Mouse (Mus musculus): ENCODE data around the gene Fez1. TPM values are rescaled to one million over a fixed set of nuclear protein-coding genes. Genes with fewer than 3 reads are reported as not detected.

The Fez1 gene
- polyA plus RNA-seq, 1 experiment from 2014 or later, result 21.9 TPM

DNA sequence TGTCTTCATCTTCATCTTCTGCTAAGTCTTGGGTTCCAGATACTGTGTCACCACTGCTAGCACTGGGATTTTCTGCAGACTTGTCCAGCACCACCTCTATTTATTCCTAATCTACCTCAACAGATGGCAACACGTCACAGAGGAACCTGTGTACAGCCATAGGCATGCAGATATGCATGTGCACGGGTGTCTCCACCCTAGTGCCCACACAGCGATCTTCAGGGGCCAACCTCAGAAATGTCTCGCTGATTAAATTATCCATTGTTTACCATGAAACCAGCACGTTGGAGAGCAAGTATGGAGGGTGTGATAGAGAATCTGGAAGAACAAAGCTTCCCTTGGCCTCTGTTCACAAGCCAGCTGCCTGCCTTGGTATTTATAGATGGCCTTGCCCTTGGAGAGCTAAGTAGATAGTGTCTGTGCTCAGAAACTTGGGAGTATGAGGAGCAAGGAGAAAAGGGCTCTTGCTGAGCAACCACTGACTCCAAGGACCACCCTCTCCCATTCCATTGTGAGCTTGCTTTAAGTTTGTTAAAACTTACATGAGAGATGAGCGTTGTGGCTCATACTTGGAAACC lies 71.8 kb downstream of the Fez1 start:
- Histone ChIP-seq H3K4me3 (ENCODE audit: low read depth, low read length) (no peak overlapping the region), H3K27me3 (replicated peaks; ENCODE audit: control insufficient read depth, insufficient read depth, low read length) (no peaks in the 10 kb centered on the region), H3K36me3 (ENCODE audit: control insufficient read depth, insufficient read depth, low read length) (0 out of 2 replicates have a peak, but pooled peaks cover 16% of the 10 kb centered on the region), H3K4me2 (ENCODE audit: low read length) (no peak overlapping the region), H3K9ac (ENCODE audit: low read length) (no peak overlapping the region), H3K9me3 (ENCODE audit: control insufficient read depth, low read length) (no peaks in the 10 kb centered on the region), H3K27ac (ENCODE audit: low read depth) (no peak overlapping the region), H3K4me1 (replicated peaks; ENCODE audit: control insufficient read depth, insufficient read depth, low read length) (no peaks in the 10 kb centered on the region)
- WGBS, result 84% methylated on average over 6 of the region's 6 CpGs
- ATAC-seq (replicated peaks; ENCODE audit: low FRiP score, low TSS enrichment, low read depth) (no peak), DNase-seq (ENCODE audit: low spot score) (no peak)

DNA sequence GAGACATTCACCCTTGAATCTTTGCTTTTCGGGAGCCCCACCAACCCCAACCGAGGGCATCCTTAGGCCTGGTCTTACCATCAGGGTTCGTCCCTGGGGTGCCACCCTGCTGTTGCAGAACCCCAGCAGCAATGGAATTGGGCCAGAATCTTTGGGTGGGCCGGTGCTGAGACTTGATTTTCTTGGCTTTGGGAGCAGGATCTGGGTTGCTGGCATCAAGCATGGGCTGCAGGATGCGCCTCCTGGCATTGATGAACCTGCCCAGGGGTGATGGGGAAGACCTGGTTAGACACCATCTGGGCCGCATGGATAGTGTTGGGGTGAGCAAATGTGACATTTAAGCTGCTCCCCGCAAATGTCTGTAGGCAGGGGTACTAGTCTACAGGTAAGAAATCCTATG lies 72.6 kb downstream of the Fez1 start:
- H3K27ac ChIP-seq (ENCODE audit: low read depth), result no peak overlapping the region
- ATAC-seq (replicated peaks; ENCODE audit: low FRiP score, low TSS enrichment, low read depth), result no peak
- no peak for DNase-seq (ENCODE audit: low spot score)
- H3K4me1 ChIP-seq (replicated peaks; ENCODE audit: control insufficient read depth, insufficient read depth, low read length), result no peaks in the 10 kb centered on the region
- H3K9ac ChIP-seq (ENCODE audit: low read length), result no peak overlapping the region
- H3K4me3 ChIP-seq (ENCODE audit: low read depth, low read length), result no peak overlapping the region
- no peaks in the 10 kb centered on the region for H3K9me3 ChIP-seq (ENCODE audit: control insufficient read depth, low read length)
- WGBS, result 93% methylated on average over 7 of the region's 7 CpGs
- H3K4me2 ChIP-seq (ENCODE audit: low read length), result no peak overlapping the region
- H3K36me3 ChIP-seq (ENCODE audit: control insufficient read depth, insufficient read depth, low read length), result 0 out of 2 replicates have a peak, but pooled peaks cover 16% of the 10 kb centered on the region
- no peaks in the 10 kb centered on the region for H3K27me3 ChIP-seq (replicated peaks; ENCODE audit: control insufficient read depth, insufficient read depth, low read length)

DNA sequence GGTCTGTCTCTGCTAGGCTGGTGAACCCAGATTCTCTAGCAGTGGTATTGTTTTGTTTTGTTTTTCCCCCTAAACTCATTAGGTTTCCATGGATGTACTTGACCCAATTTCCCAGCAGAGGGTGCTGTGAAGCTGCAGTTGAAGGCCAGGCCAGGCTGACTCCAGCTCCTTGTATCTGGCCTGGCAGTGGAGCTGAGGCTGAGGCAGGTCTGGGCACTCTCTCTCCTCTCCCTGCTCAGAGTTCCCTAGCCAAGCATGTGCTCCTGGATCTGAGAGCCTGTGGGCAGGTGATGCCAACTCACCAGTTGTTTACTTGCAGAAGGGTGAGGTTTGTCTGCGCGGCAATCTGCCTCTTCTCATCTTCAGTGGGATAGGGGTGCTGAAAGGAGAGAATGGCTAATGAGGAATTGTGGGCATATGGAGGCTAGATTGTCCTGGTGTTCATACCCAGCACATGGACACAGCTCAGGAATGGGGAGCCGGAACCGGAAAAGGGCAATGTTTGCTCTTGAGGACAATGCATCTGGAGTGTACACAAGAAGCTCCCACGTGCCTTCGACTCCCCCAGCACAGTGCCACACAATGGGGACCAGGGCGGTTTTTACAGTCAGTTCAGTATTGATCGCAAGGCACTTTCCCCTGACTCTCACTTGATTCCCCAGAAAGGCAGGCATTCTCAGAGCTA lies 73.5 kb downstream of the Fez1 start:
- DNase-seq (ENCODE audit: low spot score) (peak; percentile 72), ATAC-seq (replicated peaks; ENCODE audit: low FRiP score, low TSS enrichment, low read depth) (peak; percentile 66; the same call in 1 of the 2 replicates)
- Histone ChIP-seq H3K9me3 (ENCODE audit: control insufficient read depth, low read length) (no peaks in the 10 kb centered on the region), H3K4me2 (ENCODE audit: low read length) (no peak overlapping the region), H3K36me3 (ENCODE audit: control insufficient read depth, insufficient read depth, low read length) (0 out of 2 replicates have a peak, but pooled peaks cover 16% of the 10 kb centered on the region), H3K4me1 (replicated peaks; ENCODE audit: control insufficient read depth, insufficient read depth, low read length) (no peaks in the 10 kb centered on the region), H3K4me3 (ENCODE audit: low read depth, low read length) (no peak overlapping the region), H3K9ac (ENCODE audit: low read length) (no peak overlapping the region), H3K27ac (ENCODE audit: low read depth) (no peak overlapping the region), H3K27me3 (replicated peaks; ENCODE audit: control insufficient read depth, insufficient read depth, low read length) (no peaks in the 10 kb centered on the region)
- WGBS, result 79% methylated on average over 8 of the region's 8 CpGs

DNA sequence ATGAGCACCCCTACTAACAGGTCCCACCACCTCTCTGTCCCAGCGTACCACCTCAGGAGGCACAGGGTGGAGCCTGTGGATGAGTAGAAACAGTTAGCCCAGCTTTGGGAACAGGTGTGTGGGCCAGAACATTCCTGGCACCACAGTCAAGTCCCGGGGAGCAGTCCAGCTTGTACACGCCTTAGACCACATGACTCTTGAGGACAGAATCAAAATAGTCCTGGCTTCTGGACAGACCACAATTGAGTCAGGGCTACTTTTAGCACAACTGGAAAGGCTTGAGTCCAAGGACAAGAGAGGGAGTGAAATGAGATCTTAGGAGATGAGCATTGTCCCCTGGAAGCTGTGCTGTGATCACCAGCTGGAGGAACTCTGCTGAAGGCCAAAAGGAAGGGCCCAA lies 76.9 kb downstream of the Fez1 start:
- no peak for ATAC-seq (replicated peaks; ENCODE audit: low FRiP score, low TSS enrichment, low read depth)
- no peak overlapping the region for H3K27ac ChIP-seq (ENCODE audit: low read depth)
- H3K36me3 ChIP-seq (ENCODE audit: control insufficient read depth, insufficient read depth, low read length), result 0 out of 2 replicates have a peak, but pooled peaks cover 5% of the 10 kb centered on the region
- H3K4me1 ChIP-seq (replicated peaks; ENCODE audit: control insufficient read depth, insufficient read depth, low read length), result no peaks in the 10 kb centered on the region
- H3K27me3 ChIP-seq (replicated peaks; ENCODE audit: control insufficient read depth, insufficient read depth, low read length), result no peaks in the 10 kb centered on the region
- no peaks in the 10 kb centered on the region for H3K9me3 ChIP-seq (ENCODE audit: control insufficient read depth, low read length)
- no peak for DNase-seq (ENCODE audit: low spot score)
- H3K4me2 ChIP-seq (ENCODE audit: low read length), result no peak overlapping the region
- H3K9ac ChIP-seq (ENCODE audit: low read length), result no peak overlapping the region
- H3K4me3 ChIP-seq (ENCODE audit: low read depth, low read length), result no peak overlapping the region
- WGBS, result 84% methylated on average over 3 of the region's 3 CpGs

DNA sequence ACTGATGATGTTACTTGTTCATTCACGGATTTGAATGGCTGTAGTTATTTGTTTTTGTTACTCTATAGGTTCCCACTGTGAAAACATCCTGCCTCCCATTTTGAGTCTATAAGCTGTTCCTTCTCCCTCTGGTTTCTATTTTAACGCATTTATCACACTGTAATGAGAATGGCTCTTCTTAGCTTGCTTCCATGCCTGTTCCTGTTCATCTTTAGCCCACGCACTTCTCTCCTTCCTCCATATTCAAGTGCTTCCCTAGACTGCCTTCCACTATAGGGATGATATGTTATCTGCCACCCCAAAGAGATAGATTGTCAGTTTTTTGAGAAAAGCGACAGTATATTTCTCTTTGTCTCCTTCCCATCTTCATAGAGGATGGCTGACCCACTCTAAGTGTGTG lies 78.8 kb downstream of the Fez1 start:
- Histone ChIP-seq H3K36me3 (ENCODE audit: control insufficient read depth, insufficient read depth, low read length) (0 out of 2 replicates have a peak, but pooled peaks cover 5% of the 10 kb centered on the region), H3K9ac (ENCODE audit: low read length) (no peak overlapping the region), H3K4me1 (replicated peaks; ENCODE audit: control insufficient read depth, insufficient read depth, low read length) (no peaks in the 10 kb centered on the region), H3K4me2 (ENCODE audit: low read length) (no peak overlapping the region), H3K27ac (ENCODE audit: low read depth) (no peak overlapping the region), H3K4me3 (ENCODE audit: low read depth, low read length) (no peak overlapping the region), H3K27me3 (replicated peaks; ENCODE audit: control insufficient read depth, insufficient read depth, low read length) (no peaks in the 10 kb centered on the region), H3K9me3 (ENCODE audit: control insufficient read depth, low read length) (no peaks in the 10 kb centered on the region)
- DNase-seq (ENCODE audit: low spot score), result no peak
- WGBS, result 89% methylated on average over 4 of the region's 4 CpGs
- ATAC-seq (replicated peaks; ENCODE audit: low FRiP score, low TSS enrichment, low read depth), result no peak

DNA sequence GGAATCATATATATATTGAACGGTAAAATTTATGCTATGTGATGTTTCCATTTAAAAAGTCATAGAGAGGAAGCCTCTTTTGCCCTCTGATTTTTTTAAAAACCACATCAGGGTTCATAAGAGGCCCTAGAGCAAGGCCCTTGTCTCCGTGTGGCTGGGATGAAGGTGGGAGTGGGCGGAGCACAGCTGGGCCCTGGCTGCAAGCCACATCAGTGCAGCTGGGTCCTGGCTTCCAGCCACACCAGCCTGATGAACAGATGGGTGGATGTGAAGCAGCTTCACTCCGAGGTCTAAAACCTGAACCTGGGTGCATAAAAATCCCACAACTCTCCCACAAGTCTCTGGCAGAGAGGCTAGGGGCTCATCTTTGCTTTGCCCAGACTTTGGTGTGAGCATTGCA lies 83.8 kb downstream of the Fez1 start:
- H3K27me3 ChIP-seq (replicated peaks; ENCODE audit: control insufficient read depth, insufficient read depth, low read length), result no peaks in the 10 kb centered on the region
- H3K4me3 ChIP-seq (ENCODE audit: low read depth, low read length), result no peak overlapping the region
- no peaks in the 10 kb centered on the region for H3K9me3 ChIP-seq (ENCODE audit: control insufficient read depth, low read length)
- no peak for ATAC-seq (replicated peaks; ENCODE audit: low FRiP score, low TSS enrichment, low read depth)
- no peak overlapping the region for H3K4me2 ChIP-seq (ENCODE audit: low read length)
- DNase-seq (ENCODE audit: low spot score), result no peak
- H3K27ac ChIP-seq (ENCODE audit: low read depth), result no peak overlapping the region
- H3K36me3 ChIP-seq (ENCODE audit: control insufficient read depth, insufficient read depth, low read length), result peaks cover 5% of the 10 kb centered on the region; the same call in 1 of the 2 replicates
- H3K9ac ChIP-seq (ENCODE audit: low read length), result no peak overlapping the region
- no peaks in the 10 kb centered on the region; the same call in 1 of the 2 replicates for H3K4me1 ChIP-seq (replicated peaks; ENCODE audit: control insufficient read depth, insufficient read depth, low read length)
- 59% methylated on average over 4 of the region's 4 CpGs for WGBS

DNA sequence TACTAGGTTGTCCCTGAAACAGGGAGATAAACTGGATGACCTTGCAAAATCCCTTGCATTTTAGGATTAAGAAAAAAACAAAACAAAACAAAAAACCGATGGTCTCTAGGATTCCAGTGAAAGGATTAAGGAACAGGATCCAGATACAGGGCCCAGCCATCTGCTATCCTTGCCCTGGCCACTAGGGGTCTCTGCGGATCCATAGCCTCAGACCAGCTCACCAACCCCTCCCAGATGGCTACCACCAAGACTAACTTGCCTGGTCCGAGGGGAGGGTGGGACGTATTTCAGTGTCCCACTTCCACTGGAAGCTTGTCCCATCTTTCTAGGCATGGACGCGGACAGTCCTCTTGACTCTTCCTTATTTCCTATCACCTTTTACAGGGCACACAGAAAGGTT lies 94.7 kb downstream of the Fez1 start:
- H3K9me3 ChIP-seq (ENCODE audit: control insufficient read depth, low read length), result no peaks in the 10 kb centered on the region
- H3K4me2 ChIP-seq (ENCODE audit: low read length), result peak overlapping the region; percentile 1; the same call in 1 of the 2 replicates
- no peak overlapping the region for H3K9ac ChIP-seq (ENCODE audit: low read length)
- no peak overlapping the region for H3K4me3 ChIP-seq (ENCODE audit: low read depth, low read length)
- no peaks in the 10 kb centered on the region for H3K27me3 ChIP-seq (replicated peaks; ENCODE audit: control insufficient read depth, insufficient read depth, low read length)
- ATAC-seq (replicated peaks; ENCODE audit: low FRiP score, low TSS enrichment, low read depth) (peak; percentile 58; the same call in 1 of the 2 replicates), DNase-seq (ENCODE audit: low spot score) (peak; percentile 84)
- no peaks in the 10 kb centered on the region for H3K36me3 ChIP-seq (ENCODE audit: control insufficient read depth, insufficient read depth, low read length)
- H3K4me1 ChIP-seq (replicated peaks; ENCODE audit: control insufficient read depth, insufficient read depth, low read length), result peaks cover 10% of the 10 kb centered on the region
- H3K27ac ChIP-seq (ENCODE audit: low read depth), result peak overlapping the region; percentile 71
- WGBS, result 8% methylated on average over 6 of the region's 6 CpGs

DNA sequence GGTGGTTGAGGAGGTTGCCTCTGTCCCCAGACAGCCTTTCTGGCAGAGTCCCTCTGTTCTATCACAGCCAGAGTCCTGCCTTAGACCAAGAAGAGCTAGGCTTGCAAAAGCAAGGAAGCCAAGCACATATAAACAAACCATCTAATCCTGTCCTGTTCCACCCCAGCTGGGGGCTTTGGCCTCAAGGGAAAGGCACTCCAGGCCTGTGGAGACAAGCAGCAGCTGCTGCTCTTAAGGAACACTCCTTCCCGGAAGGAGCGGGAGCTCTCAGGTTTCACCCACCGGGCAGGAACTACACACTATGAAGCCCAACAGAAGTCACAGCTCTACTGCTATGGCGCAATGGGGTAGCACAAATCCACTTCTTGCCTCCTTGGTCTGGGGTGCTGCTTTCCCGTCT lies 95.3 kb downstream of the Fez1 start:
- no peak overlapping the region for H3K4me3 ChIP-seq (ENCODE audit: low read depth, low read length)
- peak overlapping the region; percentile 1; the same call in 1 of the 2 replicates for H3K4me2 ChIP-seq (ENCODE audit: low read length)
- no peaks in the 10 kb centered on the region for H3K27me3 ChIP-seq (replicated peaks; ENCODE audit: control insufficient read depth, insufficient read depth, low read length)
- DNase-seq (ENCODE audit: low spot score), result peak; percentile 68
- WGBS, result 27% methylated on average over 5 of the region's 5 CpGs
- H3K4me1 ChIP-seq (replicated peaks; ENCODE audit: control insufficient read depth, insufficient read depth, low read length), result peaks cover 10% of the 10 kb centered on the region
- peak; percentile 82 for ATAC-seq (replicated peaks; ENCODE audit: low FRiP score, low TSS enrichment, low read depth)
- no peaks in the 10 kb centered on the region for H3K36me3 ChIP-seq (ENCODE audit: control insufficient read depth, insufficient read depth, low read length)
- peak overlapping the region; percentile 71 for H3K27ac ChIP-seq (ENCODE audit: low read depth)
- H3K9me3 ChIP-seq (ENCODE audit: control insufficient read depth, low read length), result no peaks in the 10 kb centered on the region
- H3K9ac ChIP-seq (ENCODE audit: low read length), result no peak overlapping the region

DNA sequence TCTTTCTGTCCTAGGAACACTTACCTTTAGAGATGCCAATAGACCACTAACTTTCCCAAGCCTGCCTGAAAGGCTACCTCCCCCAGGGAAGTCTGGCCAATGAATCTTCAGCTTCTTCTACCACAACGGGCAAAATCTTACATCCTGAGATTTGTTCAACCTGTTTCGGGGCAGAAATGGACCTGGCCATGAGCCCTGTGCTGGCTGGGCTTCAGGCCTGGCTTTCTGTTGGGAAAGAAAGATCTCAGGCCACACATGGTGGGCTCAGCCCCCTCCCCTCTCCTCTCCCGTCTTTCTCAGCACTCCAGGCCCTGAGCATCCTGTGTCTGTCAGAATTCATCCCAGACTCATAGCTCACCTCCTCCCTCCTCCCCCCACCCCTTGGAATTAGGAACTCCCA lies 96.9 kb downstream of the Fez1 start:
- no peak overlapping the region for H3K4me3 ChIP-seq (ENCODE audit: low read depth, low read length)
- ATAC-seq (replicated peaks; ENCODE audit: low FRiP score, low TSS enrichment, low read depth), result no peak
- H3K9me3 ChIP-seq (ENCODE audit: control insufficient read depth, low read length), result no peaks in the 10 kb centered on the region
- H3K4me2 ChIP-seq (ENCODE audit: low read length), result no peak overlapping the region
- 37% methylated on average over 3 of the region's 3 CpGs for WGBS
- no peaks in the 10 kb centered on the region for H3K27me3 ChIP-seq (replicated peaks; ENCODE audit: control insufficient read depth, insufficient read depth, low read length)
- H3K27ac ChIP-seq (ENCODE audit: low read depth), result no peak overlapping the region
- no peak for DNase-seq (ENCODE audit: low spot score)
- H3K4me1 ChIP-seq (replicated peaks; ENCODE audit: control insufficient read depth, insufficient read depth, low read length), result peaks cover 10% of the 10 kb centered on the region
- no peak overlapping the region for H3K9ac ChIP-seq (ENCODE audit: low read length)
- H3K36me3 ChIP-seq (ENCODE audit: control insufficient read depth, insufficient read depth, low read length), result no peaks in the 10 kb centered on the region
